Mouse (Mus musculus) forebrain, embryonic 14.5 days (tissue): Measurements from ENCODE around the gene Akap12. TPM values are rescaled to one million over a fixed set of nuclear protein-coding genes. Genes with fewer than 3 reads are reported as not detected.
A peak's percentile ranks its signal among the peaks of the same experiment; 100 is the strongest.

Experiments used
- ATAC-seq: fragments of 200-750 bp; cut with Nextera tagmentation; 2 replicates; pipeline ENCODE4 v1.8.0; 2017; ENCODE audit warnings: mild to moderate bottlenecking, moderate library complexity
- DNase-seq: peaks from one replicate; pipeline ENCODE4 v3.0.0-alpha.2; 2015; ENCODE audit warnings: low spot score
- H3K27ac ChIP-seq: fragments of 300-500 bp; sonication (generic); 2 replicates; pipeline ENCODE4 v1.5.1; 2014; ENCODE audit warnings: low read depth, mild to moderate bottlenecking, control low read depth, low read length, moderate library complexity
- H3K27me3 ChIP-seq: fragments of 300-500 bp; sonication (generic); replicated peaks from 2 replicates; pipeline ENCODE4 v1.6.1; 2014; ENCODE audit warnings: low read length, control low read depth, mixed read lengths; ENCODE audit not compliant: control insufficient read depth, insufficient read depth
- H3K36me3 ChIP-seq: fragments of 300-500 bp; sonication (generic); 2 replicates; pipeline ENCODE4 v1.6.1; 2014; ENCODE audit warnings: low read length, control low read depth; ENCODE audit not compliant: control insufficient read depth, insufficient read depth
- H3K4me1 ChIP-seq: fragments of 300-500 bp; sonication (generic); 2 replicates; pipeline ENCODE4 v1.6.1; 2014; ENCODE audit warnings: antibody characterized with exemption, low read length, control low read depth; ENCODE audit not compliant: control insufficient read depth, insufficient read depth
- H3K4me2 ChIP-seq: fragments of 300-500 bp; sonication (generic); 2 replicates; pipeline ENCODE4 v1.6.1; 2014; ENCODE audit warnings: mild to moderate bottlenecking, control low read depth, low read length
- H3K4me3 ChIP-seq: fragments of 300-500 bp; sonication (generic); 2 replicates; pipeline ENCODE4 v1.5.1; 2014; ENCODE audit warnings: low read depth, low read length, control low read depth
- H3K9ac ChIP-seq: fragments of 300-500 bp; sonication (generic); 2 replicates; pipeline ENCODE4 v1.6.1; 2014; ENCODE audit warnings: mild to moderate bottlenecking, low read length, control low read depth, moderate library complexity
- H3K9me3 ChIP-seq: fragments of 300-500 bp; sonication (generic); replicated peaks from 2 replicates; pipeline ENCODE4 v1.6.1; 2016; ENCODE audit warnings: low read length, control low read depth, mixed read lengths; ENCODE audit not compliant: control insufficient read depth
- WGBS: fragments of 180-500 bp; shearing (Covaris S2); extraction: QIAGEN DNeasy Blood & Tissue Kit; methylation state at CpG from one replicate; pipeline ENCODE4 v1.1.7; 2014; 5-methylcytosine and 5-hydroxymethylcytosine counted together
- polyA plus RNA-seq: library from polyadenylated mRNA; unstranded; fragments of >200 nt; fragmentation: Nextera tagmentation; extraction: Ambion mirVana; gene quantifications from 2 replicates; pipeline ENCODE4 v1.2.1, GENCODE M21; 2014

Akap12 gene
- polyA plus RNA-seq, 1 experiment from 2014 or later = 17.7 TPM

DNA sequence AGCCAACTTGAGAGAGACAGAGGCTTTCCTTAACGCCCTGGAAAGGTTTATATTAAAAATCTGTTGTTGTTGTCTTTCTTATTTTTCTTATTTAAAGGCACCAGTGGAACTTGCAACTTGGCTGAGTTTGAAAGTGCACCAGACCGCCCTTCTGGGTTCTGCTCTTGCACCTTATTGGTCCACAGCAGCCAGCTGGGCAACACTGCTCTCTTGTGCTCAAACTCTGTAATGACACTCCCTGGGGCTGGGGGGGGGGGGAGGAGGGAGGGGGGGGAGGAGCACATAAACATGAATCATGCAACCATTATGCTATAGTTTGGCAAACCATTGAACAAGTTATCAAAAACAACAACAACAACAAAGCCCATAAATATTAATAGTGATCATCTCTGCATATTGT is 75.2 kb downstream of the Akap12 start:
- H3K4me2 ChIP-seq = no peak overlapping the region
- no peaks in the 10 kb centered on the region for H3K36me3 ChIP-seq
- ATAC-seq (peak; percentile 67; the same call in 1 of the 2 replicates), DNase-seq (peak; percentile 47)
- H3K27me3 ChIP-seq = no peaks in the 10 kb centered on the region
- no peaks in the 10 kb centered on the region for H3K4me1 ChIP-seq
- H3K4me3 ChIP-seq = no peak overlapping the region
- no peak overlapping the region for H3K27ac ChIP-seq
- H3K9ac ChIP-seq = no peak overlapping the region
- 21% methylated on average over 2 of the region's 2 CpGs for WGBS
- H3K9me3 ChIP-seq = no peaks in the 10 kb centered on the region

DNA sequence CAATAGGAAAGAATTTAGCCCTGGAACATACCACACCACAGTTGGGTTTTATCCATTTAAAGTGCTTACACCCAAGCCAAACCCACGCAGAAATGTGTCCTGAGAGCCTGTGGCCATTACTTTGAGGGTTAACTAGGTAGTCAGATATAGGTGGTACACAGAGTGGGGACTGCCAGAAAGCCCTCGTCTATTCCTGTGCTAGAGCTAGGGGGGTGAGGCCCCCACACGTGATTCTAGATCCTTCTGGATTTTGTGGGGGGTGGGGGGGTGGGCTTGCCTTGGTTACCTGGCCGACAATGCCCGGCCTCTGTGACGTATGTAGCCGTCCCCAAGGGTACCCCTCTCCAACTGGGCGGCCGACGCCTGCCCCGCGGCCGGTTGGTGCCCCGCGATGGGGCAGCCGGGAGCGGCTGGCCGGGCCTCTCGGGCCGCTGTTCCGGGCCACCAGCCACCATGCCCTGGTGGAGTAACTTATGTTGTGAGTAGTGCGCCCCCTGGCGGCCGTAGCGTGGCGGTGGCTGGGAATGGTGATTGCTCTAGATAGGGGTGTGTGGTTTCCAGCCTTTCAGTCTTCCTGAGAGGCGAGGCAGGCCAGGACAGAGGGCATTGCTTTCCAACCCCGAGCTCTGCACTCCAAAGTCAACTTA is 80.4 kb downstream of the Akap12 start:
- H3K27ac ChIP-seq = no peak overlapping the region
- ATAC-seq (peak; percentile 91), DNase-seq (peak; percentile 89)
- peak overlapping the region; percentile 52; the same call in 1 of the 2 replicates for H3K9ac ChIP-seq
- no peak overlapping the region for H3K4me3 ChIP-seq
- no peaks in the 10 kb centered on the region for H3K4me1 ChIP-seq
- no peaks in the 10 kb centered on the region for H3K36me3 ChIP-seq
- WGBS = 5% methylated on average over 20 of the region's 28 CpGs
- H3K27me3 ChIP-seq = no peaks in the 10 kb centered on the region
- no peaks in the 10 kb centered on the region for H3K9me3 ChIP-seq
- H3K4me2 ChIP-seq = peak overlapping the region; percentile 49

- WGBS = 78% methylated on average over 4 of the region's 4 CpGs
- no peaks in the 10 kb centered on the region for H3K27me3 ChIP-seq
- H3K36me3 ChIP-seq = no peaks in the 10 kb centered on the region
- H3K9ac ChIP-seq = no peak overlapping the region
- peak overlapping the region; percentile 49 for H3K4me2 ChIP-seq
- no peaks in the 10 kb centered on the region for H3K4me1 ChIP-seq
- no peak for DNase-seq
- H3K27ac ChIP-seq = no peak overlapping the region
- H3K4me3 ChIP-seq = no peak overlapping the region
- ATAC-seq = peak; percentile 52; the same call in 1 of the 2 replicates
- H3K9me3 ChIP-seq = no peaks in the 10 kb centered on the region
These were observed 80.9 kb downstream of the Akap12 start for GRCm38 (mm10) chr10:4347136-4347492.

- ATAC-seq = no peak; the same call in 1 of the 2 replicates
- Histone ChIP-seq H3K4me3 (no peak overlapping the region), H3K4me1 (no peaks in the 10 kb centered on the region), H3K36me3 (no peaks in the 10 kb centered on the region), H3K9me3 (no peaks in the 10 kb centered on the region), H3K27me3 (no peaks in the 10 kb centered on the region), H3K27ac (no peak overlapping the region), H3K9ac (no peak overlapping the region), H3K4me2 (no peak overlapping the region)
- WGBS = 96% methylated on average over 14 of the region's 14 CpGs
- no peak for DNase-seq
These were observed 81.4 kb downstream of the Akap12 start for GRCm38 (mm10) chr10:4347591-4347990.

DNA sequence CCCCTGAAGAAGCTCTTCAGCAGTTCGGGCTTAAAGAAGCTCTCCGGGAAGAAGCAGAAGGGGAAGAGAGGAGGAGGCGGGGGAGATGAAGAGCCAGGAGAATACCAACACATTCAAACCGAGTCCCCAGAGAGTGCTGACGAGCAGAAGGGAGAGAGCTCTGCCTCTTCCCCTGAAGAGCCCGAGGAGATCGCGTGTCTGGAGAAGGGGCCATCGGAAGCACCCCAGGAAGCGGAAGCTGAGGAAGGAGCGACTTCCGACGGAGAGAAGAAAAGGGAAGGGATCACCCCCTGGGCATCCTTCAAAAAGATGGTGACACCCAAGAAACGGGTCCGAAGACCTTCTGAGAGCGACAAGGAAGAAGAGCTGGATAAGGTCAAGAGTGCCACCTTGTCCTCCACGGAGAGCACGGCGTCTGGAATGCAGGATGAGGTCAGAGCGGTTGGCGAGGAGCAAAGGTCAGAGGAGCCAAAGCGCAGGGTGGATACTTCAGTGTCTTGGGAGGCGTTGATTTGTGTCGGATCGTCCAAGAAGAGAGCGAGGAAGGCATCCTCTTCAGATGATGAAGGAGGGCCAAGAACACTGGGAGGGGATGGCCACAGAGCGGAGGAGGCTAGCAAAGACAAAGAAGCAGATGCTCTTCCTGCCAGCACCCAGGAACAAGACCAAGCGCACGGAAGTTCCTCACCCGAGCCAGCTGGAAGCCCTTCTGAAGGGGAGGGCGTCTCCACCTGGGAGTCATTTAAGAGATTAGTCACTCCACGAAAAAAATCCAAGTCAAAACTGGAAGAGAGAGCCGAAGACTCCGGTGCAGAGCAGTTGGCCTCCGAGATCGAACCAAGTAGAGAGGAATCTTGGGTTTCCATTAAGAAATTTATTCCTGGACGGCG is 88.4 kb downstream of the Akap12 start:
- H3K4me1 ChIP-seq = no peaks in the 10 kb centered on the region
- no peak overlapping the region for H3K9ac ChIP-seq
- H3K27me3 ChIP-seq = no peaks in the 10 kb centered on the region
- H3K4me3 ChIP-seq = no peak overlapping the region
- H3K9me3 ChIP-seq = no peaks in the 10 kb centered on the region
- no peak overlapping the region for H3K27ac ChIP-seq
- no peak for DNase-seq
- no peak for ATAC-seq
- H3K36me3 ChIP-seq = 0 out of 2 replicates have a peak, but pooled peaks cover 2% of the 10 kb centered on the region
- 94% methylated on average over 38 of the region's 38 CpGs for WGBS
- no peak overlapping the region for H3K4me2 ChIP-seq

DNA sequence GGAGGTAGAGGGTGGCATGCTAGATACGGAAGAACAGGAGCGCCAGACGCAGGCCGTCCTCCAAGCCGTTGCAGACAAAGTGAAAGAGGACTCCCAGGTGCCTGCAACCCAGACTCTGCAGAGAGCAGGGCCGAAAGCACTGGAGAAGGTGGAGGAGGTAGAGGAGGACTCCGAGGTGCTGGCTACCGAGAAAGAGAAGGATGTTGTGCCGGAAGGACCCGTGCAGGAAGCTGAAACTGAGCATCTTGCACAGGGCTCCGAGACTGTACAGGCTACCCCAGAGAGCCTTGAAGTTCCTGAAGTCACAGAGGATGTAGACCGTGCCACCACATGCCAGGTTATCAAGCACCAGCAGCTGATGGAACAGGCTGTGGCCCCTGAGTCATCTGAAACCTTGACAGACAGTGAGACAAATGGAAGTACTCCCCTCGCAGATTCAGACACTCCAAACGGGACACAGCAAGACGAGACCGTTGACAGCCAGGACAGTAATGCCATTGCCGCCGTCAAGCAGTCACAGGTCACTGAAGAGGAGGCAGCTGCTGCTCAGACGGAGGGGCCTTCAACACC is 89.8 kb downstream of the Akap12 start:
- Histone ChIP-seq H3K4me2 (no peak overlapping the region), H3K4me1 (no peaks in the 10 kb centered on the region), H3K27me3 (no peaks in the 10 kb centered on the region), H3K9me3 (no peaks in the 10 kb centered on the region), H3K4me3 (no peak overlapping the region), H3K36me3 (0 out of 2 replicates have a peak, but pooled peaks cover 2% of the 10 kb centered on the region), H3K9ac (no peak overlapping the region), H3K27ac (no peak overlapping the region)
- 95% methylated on average over 19 of the region's 19 CpGs for WGBS
- ATAC-seq (no peak), DNase-seq (no peak)

DNA sequence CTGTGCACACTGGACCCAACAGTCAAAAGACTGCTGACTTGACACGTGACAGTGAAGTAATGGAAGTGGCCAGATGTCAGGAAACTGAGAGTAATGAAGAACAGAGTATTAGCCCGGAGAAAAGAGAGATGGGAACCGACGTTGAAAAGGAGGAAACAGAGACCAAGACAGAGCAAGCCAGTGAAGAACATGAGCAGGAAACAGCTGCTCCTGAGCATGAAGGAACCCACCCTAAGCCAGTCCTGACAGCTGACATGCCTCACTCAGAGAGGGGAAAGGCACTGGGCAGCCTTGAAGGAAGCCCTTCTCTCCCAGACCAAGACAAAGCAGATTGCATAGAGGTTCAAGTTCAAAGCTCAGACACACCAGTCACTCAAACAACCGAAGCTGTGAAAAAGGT is 90.5 kb downstream of the Akap12 start:
- Histone ChIP-seq H3K4me1 (no peaks in the 10 kb centered on the region), H3K9me3 (no peaks in the 10 kb centered on the region), H3K9ac (no peak overlapping the region), H3K36me3 (0 out of 2 replicates have a peak, but pooled peaks cover 2% of the 10 kb centered on the region), H3K4me3 (no peak overlapping the region), H3K27ac (no peak overlapping the region), H3K4me2 (no peak overlapping the region), H3K27me3 (no peaks in the 10 kb centered on the region)
- 93% methylated on average over 5 of the region's 5 CpGs for WGBS
- DNase-seq (no peak), ATAC-seq (no peak)

- ATAC-seq (no peak), DNase-seq (no peak)
- no peak overlapping the region for H3K4me3 ChIP-seq
- no peak overlapping the region for H3K27ac ChIP-seq
- H3K9ac ChIP-seq = no peak overlapping the region
- no peaks in the 10 kb centered on the region for H3K4me1 ChIP-seq
- no peaks in the 10 kb centered on the region for H3K27me3 ChIP-seq
- 0 out of 2 replicates have a peak, but pooled peaks cover 2% of the 10 kb centered on the region for H3K36me3 ChIP-seq
- no peaks in the 10 kb centered on the region for H3K9me3 ChIP-seq
- 91% methylated on average over 10 of the region's 10 CpGs for WGBS
- H3K4me2 ChIP-seq = no peak overlapping the region
These were observed 91.3 kb downstream of the Akap12 start for GRCm38 (mm10) chr10:4357435-4357834.
